Mouse (Mus musculus) cerebral cortex, adult 2 months (tissue): ENCODE data around the gene Kank2.

Source experiments
- WGBS: fragments of 180-500 bp; shearing (Covaris S2); methylation state at CpG from one replicate; pipeline ENCODE4 v1.1.7; 2018; 5-methylcytosine and 5-hydroxymethylcytosine counted together

The Kank2 gene

DNA sequence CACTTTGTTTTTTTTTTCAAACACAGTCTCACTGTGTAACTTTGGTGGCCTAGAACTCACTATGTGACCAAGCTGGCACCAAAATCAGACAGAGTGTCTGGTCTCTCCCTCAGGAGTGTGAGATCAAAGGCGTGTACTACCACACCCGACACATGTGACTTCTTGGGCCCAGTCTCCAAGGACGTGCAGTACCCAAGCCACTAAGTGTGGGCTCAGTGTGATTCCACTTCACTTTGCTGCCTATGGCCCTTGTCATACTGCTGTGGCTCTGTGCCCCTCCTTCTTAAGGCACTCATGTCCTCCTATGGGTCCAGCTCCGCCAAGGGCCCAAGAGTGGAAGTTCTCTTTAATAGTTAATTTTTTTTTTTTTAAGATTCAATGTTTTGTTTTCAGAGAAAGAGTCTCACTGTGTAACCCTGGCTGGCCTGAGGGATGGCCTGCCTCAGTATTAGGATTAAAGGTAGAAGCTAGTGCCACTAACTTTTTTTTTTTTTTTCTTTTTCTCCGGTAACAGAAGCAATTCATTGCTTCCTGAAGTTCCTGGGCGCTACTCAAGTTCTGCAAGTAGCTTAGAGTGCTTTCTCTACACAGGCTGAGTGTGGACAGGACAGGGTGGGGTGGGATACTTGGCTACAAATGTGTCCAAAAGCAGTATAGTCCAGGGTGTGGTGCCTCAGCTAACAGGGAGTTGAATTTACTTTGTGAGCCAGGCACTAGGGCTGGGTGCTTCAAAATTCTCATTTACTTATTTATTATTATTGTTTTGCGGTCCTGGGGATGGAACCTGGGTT lies 13.8 kb downstream of the Kank2 start:
- WGBS: 75% methylated on average over 7 of the region's 7 CpGs

DNA sequence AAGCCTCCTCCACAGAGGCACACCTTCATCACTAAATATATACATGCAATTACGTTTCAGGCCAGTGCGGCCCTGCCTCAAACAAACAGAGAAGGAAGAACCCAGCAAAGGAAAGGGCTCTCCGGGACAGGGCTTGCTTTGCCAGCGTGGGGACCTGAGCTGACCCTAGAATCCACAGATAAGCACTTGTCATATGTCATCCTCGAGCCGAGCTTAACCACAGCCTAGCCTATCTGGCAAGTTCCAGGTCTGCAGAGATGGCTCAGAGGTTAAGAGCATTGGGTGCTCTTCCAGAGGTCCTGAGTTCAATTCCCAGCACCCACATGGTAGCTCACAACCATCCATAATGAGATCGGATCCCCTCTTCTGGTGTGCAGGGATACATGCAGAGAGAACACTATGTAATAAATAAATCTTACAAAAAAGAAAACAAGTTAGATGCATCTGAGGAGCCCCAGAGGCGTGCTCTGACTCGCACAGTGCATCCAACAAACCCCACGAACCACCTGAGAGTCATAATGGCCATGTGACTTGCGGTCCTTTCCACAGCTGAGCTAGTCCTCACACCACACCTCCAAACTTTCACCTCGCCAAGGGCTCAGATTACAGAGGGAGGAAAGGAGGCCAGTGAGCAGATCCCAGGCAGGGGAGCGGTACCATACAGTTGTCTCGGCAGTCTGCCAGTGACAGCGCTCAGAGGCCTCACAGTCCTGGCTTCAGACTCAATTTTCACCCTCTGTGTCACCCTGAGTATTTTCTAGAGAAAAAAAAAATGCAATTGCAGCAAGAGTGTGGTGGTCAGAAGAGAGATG lies 16.7 kb downstream of the Kank2 start:
- 88% methylated on average over 15 of the region's 15 CpGs for WGBS

DNA sequence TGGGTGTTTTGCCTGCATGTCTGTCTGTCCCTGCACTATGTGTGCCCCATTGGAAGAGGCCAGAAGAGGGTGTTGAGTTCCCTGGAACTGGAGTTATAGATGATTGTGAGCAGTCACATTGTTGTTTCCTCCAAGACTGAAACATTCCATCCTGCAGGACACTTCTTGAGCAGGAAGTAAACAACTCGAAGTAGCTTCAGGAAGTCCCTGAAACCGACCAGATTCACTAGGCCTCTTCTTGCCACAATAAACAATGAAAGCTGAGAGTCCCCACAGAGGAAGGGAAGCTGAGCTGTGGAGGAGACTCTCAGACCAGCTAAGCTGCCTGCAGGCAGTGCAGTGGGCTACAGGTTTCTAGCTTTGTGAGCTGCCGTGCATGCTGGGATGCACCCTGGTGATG lies 20.8 kb downstream of the Kank2 start:
- WGBS: 82% methylated on average over 3 of the region's 3 CpGs

DNA sequence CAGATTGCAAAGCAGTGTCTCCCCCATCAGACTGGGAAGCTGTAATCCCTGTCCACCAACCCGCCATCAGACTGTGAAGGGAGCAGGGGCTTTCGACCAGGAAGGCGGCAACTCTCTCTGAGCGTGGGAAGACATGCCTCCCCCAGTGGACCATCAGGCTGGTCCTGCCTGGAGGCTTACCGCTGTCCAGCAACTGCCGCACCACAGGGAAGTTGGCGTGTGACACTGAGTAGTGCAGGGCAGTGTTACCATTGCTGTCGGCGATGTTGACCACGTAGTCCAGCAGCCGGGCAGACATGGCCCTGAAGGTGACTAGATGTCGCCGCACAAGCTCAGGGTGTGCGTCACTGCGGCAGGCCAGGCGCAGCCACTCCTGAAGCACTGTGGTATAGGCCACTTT lies 24.2 kb downstream of the Kank2 start:
- 92% methylated on average over 16 of the region's 16 CpGs for WGBS

DNA sequence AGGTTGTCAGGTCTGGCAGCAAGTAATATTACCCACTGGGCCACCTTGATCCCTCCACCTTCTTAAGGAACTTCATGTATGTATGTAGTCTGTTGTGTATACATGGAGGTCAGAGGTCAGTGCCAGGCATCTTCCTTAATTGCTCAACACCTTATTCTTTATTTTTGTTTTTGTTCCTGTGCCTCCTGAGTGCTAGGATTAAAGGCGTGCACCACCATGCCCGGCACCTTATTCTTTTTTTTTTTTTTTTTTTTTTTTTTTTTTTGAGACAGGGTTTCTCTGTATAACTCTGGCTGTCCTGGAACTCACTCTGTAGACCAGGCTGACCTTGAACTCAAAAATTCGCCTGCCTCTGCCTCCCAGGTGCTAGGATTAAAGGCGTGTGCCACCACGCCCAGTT lies 25.1 kb downstream of the Kank2 start:
- WGBS: 79% methylated on average over 5 of the region's 5 CpGs

DNA sequence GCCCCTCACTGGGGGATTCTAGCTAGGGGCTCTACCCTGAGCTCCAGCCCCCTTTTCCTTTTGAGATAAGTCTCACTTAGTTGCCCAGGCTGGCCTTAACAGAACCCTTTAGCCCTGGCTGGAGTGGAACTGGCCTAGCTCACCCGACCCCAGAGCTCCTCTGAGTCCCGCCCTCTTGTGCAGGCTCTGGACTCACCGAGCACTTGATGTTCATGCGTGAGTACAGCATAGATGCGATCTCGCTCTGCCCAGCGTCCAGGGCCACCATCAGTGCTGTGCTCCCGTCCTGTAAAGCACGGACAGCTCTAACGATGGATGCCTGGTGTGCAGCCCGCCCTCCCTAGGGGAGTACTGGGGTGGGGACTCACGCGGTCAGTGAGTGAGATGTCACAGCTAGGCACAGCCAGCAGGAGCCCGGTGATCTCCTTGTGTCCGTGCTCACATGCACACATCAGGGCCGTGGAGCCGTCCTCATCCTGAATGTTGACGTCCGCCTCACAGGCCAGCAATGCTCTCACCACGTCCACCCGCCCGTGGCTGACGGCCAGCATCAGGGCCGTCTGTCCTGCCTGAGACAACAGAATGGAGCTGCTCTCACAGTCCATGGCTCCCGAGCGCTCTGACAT lies 28.9 kb downstream of the Kank2 start:
- WGBS: 78% methylated on average over 26 of the region's 26 CpGs

DNA sequence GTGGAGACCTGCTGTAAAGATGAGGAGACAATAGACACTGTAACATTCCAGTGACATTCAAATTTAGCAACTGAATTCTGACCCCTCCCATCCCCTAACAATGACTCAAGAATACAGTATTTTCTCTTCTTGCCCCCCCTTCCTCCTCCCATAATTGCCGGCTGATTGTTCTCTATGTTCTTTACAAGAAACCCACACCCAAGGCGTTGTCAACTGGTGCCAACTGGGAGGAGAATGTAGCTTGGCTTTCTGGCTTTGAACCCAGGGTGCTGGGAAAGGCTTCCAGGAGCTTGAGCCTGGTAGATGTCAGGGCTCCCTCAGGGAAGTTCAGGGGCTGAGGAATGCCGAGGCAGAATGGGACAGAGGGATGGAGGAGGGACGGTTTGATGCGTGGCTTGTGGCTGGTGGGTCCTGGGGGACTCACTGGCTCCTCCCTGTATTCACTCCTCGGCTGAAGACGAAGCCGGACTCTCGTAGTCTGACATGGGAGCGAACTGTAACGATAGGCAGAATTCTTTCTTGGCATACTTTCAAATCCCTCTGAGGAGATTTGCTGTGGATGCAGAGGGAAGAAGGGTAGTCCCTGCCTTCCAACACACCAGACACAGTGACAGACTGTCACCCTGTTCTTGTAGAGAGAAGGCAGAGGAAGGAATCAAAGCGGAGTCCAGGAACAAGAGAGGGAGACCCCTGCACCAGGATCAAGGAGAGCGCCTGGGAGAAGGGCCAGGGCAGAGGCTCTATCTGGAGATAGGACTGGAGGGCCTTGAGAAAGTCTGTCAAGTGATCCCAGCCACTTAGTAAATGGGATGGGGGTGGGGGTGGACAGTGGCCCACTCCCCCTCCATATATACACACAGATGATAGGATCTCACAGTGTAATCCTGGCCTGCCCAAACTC lies 29.8 kb downstream of the Kank2 start:
- WGBS: 46% methylated on average over 13 of the region's 13 CpGs

DNA sequence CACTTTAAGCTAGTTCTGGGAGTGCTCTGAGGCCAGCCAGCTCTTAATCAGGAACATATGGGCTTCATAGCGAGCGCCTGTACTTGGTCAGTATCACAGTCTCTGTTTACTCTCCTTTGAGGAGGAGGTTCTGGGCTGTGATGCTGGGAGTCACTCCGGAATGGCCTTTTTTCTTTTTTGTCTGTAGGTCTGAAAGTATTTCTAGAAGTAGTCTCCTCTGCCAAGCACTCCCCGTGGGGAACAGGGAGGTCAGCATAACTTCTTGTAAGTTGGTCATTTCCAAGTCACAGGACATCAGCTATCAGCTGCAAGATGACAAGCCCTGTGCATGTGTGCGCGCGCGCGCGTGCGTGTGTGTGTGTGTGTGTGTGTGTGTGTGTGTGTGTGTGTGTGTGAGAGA lies 30.6 kb downstream of the Kank2 start:
- WGBS: 68% methylated on average over 11 of the region's 11 CpGs

DNA sequence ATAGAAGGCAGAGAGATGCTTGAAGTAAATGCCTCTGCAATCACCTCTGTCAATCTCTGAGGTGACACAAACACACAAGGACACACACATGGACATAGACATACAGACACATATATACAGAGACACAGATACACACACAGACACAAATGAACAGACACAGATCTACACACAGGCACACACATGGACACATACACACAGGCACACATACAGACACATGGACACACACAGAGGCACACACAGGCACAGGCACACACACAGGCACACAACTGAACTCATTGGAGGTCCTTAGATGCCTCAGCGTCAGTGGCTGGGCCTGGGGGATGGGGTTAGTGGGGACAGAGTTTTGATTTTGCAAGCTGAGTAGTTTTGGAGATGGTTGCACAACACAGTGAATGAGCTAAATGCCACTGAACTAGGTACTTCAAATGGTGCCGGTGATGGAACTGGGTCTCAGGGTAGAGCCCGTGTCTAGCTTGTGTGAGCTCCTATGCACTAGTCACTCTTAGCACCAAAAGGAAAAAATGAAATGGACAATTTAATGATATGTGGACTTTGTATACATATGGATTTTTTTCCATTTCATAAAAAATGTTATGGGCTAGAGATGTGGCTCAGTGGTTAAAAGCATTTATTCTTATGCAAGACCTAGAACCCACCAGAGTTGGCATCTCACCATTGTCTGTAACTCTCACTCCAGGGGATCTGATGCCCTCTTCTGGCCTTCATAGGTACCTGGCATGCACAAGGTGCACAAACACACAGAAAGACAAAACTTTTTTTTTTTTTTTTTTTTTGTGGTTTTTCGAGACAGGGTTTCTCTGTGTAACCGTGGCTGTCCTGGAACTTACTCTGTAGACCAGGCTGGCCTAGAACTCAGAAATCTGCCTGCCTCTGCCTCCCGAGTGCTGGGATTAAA lies 34.2 kb downstream of the Kank2 start:
- 90% methylated on average over 6 of the region's 6 CpGs for WGBS

DNA sequence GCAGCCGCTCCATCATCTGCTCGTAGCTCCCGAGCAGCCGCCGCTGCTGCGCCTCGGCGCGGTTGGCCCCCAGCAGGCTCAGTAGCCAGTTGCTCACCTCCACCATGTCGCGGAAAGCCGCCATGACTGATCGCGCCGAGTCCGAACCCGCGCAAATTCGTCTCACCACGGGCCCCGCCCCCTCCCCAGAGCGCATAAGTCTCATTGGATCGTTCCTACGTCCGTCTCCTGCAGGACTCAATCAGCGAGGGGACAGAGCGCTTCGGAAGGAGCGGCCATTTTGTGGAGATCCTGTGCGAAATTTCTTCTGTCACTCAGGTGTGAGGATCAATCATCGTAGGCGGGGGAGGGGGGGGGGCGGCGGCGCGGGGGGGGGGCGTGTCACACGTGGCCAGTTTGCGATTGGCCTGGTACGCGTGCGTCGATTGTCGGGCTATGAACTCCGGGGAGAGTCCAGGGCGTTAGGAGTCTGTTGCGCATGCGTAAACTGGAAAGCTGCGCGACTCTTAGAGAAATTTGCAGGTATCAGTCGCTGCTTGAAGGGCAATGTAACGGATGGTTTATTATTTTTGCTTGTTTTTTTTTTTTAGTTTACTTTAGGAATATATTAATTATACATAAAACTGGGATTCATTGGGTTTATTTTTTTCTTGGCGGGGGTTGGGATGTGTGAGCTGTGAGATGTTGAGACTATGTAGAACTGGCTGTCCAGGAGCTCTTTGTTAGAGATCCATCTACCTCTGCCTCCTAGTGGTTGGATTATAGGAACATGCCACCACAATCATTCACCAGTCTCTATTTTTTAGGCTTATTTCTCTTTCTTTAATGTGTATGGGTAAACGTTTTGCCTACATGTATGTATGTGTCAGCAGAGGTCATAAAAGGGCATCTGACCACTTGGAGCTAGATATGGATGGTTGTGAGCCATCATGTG lies 38.1 kb downstream of the Kank2 start, which contains the start of gene Spc24:
Gene Spc24 (minus strand): TSS at position 149 of the 934 bp plus-strand sequence.
- 1% methylated on average over 50 of the region's 54 CpGs for WGBS

DNA sequence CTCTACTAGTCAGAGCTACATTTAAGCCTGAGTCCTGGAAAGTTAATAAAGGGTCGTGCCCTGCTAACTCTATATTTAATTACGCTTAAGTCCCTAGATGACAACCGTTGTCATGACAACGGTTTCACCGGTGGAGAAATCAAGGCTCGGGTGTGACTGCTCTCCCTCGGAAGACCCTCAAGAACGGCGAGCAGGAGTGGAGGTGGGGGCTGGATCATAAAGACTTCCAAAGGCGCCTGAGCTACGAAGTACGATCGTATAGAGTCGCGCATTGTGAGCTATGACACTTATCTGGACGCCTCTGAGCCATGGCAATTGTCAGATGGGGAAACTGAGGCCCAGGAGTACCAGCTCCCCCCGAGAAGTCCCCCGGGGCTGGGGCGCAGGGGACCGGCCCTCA lies 38.8 kb downstream of the Kank2 start:
- 1% methylated on average over 20 of the region's 20 CpGs for WGBS

DNA sequence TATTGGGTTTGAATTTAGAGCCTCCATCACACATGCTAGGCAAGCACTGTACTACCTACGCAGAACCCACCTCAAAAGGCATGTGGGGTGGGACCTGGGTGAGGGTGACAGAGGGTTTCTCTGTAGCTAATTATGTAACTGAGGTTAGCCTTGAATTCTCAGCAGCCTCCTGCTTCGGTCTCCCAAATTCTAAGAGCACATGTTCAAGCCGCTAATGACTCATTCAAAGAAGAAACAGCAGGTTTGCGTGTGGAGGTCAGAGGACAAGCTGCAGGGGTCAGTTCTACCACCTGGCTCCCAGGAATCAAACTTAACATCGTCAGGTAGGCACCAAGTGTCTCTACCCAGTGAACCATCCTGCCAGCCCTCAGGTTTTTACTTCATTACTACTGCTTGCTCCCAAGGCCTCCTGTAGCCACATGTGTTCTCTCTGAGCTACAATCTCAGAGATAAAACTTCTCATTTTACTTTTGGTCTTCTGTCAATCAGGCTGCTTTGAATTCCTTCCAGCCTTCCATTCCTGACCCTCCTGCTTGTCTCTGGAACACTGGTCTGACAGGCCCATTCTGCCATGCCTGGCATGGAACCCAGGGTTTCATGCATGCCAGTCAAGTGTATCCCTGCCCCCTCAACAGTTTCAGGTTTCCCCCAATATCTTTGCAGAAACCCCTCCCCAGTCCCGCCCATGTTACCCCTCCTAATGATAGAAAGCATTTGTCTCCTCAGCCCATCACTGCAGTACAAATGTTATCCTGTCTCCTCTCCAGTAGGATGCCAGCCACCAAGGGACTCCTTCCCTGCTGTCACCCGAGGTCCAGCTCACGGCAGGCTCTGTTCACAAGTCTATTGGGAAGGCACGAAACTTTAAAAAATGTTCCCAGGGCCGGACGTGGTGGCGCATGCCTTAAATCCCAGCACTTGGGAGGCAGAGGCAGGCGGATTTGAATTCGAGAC lies 39.7 kb downstream of the Kank2 start:
- 66% methylated on average over 14 of the region's 14 CpGs for WGBS

DNA sequence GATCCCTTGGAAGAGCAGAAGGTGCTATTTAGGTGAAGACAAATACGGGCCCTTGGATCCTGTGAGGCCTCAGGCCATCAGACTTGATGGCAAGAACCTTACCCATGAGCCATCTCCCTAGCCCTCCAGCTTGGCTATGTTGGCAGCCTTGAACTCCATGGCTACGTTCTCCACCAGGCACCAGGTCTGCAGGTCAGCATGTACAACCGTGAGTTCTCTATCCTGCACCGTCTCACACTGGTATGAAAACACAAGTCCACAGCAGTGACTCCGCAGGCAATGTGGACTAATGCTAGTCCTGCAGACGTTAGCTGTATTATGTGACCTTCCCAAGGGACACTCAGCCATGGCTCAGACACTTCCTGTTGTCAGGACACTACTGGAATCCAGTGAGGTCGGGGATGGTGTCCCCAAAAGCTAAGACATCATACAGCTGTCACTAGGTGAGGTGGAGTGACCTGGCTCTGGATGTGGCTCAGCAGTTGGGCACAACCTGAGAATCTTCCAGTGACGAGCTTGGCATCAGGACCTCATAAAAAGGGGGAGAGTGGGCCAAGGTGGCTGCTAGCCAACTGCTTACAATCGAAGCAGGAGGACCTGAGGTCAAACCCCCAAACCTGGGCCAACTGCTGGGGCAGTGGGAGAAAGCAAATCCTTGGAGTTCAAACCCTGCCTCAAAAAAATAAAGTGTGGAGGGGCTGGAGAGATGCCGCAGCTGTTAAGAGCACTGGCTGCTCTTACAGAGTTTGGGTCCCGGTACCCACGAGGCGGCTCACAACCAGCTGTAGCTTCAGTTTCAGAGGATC lies 43.8 kb downstream of the Kank2 start:
- 62% methylated on average over 13 of the region's 13 CpGs for WGBS

DNA sequence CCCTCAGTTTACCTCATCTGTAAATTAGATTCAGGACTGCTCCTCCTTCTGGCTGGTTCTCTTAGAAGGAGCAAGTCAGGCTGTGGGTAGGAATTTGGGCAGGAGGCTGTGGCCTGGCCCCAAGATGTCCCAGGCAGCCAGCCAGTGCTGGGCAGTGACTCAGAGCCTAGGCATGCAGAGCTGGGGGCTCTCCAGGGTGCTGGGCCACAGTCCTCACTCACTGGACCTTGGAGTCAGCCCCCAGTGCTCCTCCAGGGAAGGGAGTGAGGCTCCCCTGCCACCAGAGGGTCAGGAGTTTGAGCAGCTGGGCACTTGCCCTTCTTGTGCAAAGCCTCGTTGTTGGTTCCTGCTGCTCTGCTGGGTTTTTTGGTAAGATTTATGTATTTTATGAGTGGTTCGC lies 44.5 kb downstream of the Kank2 start:
- WGBS: 75% methylated on average over 2 of the region's 2 CpGs

DNA sequence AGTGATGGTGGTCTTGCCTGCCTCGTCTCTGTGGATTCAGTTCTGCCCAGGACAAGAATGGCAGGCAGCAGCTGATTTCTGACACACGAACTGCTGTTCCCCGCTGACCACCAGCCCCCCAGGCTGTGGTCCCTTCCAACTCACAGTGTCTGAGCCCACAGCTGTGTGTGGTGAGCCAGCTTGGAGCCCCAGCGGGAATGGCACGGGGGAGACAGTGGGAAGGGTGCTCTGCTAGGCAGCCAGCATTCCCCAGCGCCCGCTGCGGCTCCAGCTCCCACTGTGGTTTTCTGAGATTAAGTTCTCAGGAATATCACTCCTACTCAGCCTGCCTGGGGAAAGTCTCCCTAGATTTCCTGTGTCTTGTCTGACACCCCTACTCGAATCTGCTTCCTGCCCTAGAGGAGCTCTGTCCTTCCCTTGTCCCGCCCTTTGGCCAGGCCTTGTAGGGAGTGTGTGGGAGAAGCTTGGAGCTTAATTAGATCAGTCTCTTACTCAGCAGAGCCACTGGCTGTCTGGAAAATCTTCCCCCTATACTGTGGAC lies 46.2 kb downstream of the Kank2 start:
- WGBS: 38% methylated on average over 10 of the region's 10 CpGs

DNA sequence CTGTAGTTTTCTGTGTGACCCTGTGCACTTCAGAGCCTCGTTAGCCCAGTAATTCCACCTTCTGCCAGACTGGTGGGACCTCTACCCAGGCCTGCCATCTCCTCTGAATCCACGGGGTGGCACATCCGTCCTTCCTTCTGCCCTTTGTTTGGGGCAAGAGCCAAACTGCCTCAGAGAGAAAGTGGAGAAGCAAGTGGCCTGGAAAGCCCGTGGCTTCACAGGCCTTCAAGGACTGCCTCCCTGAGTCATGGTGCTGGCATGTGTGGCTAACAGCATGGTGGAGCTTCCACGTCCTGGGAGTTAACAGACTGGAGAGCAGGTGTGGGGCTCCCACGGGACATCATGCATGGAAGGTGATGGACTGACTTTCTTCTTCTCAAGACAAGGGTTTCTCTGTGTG lies 47.2 kb downstream of the Kank2 start:
- 45% methylated on average over 6 of the region's 6 CpGs for WGBS

DNA sequence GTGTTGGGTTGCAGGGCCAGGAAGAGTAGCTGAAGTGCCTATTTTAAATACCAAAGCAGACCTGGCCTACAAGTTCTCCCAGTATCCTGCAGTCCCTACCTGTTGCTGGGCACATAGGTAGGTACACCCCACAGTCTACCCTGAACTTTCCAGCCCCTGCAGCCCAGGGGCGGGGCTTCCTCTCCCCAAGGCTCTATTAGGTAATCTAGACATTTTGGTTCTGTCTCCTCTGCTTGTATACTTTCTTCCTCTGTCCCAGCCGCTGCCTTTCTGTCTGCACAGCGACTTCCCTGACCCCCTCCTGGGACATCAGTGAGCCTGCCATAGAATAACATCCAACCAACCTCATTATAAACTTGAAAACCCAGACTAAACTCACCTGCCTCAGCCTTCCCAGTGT lies 48.2 kb downstream of the Kank2 start:
- WGBS: 89% methylated on average over 3 of the region's 3 CpGs
